Mouse (Mus musculus): ENCODE results near the gene Olfml2b. TPM values are rescaled to one million over a fixed set of nuclear protein-coding genes. Genes with fewer than 3 reads are reported as not detected.

Gene Olfml2b
- 21.7 and 29.4 TPM in 2 replicates for polyA plus RNA-seq (2015; fragmentation: Nextera tagmentation; extraction: Ambion mirVana)

DNA sequence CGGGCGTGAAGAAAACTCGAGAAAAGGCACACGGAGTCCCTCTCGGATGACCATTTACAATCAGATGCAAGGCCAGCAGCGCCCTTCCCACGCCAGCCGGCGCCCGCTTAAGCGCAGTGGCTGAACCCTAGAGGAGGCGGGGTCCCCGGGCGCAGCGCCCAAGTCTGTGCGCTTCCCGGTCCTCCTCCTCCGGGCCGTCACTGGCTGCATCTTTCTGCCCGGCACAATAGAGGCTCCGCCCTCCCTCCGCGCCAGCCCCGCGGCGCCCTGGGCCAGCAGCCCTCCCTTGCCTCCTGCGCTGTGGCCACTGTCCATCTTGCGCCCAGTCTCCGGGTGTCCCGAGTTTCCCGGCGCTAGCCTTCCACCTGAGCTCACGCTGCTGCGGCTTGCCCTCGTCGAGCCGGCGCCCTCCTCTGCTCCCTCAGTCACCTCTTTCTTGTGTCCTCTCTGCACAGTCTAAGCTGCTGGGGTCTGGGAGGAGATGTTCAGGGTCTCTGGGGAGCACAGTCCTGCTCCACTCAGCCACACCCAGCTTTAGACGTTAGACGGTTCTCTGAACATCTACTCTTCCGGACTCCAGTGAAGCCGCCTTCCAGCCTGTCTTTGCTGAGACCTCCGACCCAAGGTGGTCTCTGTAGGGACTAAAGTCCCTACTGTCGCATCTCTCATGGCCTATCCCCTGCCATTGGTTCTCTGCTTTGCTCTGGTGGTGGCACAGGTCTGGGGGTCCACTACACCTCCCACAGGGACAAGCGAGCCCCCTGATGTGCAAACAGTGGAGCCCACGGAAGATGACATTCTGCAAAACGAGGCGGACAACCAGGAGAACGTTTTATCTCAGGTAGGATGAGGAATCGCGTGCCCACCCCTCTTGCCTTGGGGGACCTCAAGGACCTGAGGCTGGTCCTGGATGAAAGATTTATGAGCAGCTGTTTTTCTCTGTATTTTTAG lies at the start of gene Olfml2b:
Gene Olfml2b, plus strand, starts transcription at position 278 of the 951 bp plus-strand sequence.

Other genes starting within 250 kb of the Olfml2b start
- gene Nos1ap, start 54.7 kb upstream of the Olfml2b start, polyA plus RNA-seq (2015; fragmentation: Nextera tagmentation; extraction: Ambion mirVana): 1.4 and 1.5 TPM in 2 replicates
- gene Atf6, start 223.2 kb downstream of the Olfml2b start, polyA plus RNA-seq (2015; fragmentation: Nextera tagmentation; extraction: Ambion mirVana): 5.6 and 5.7 TPM in 2 replicates
- gene Gm26620, start 240.5 kb downstream of the Olfml2b start, polyA plus RNA-seq (2015; fragmentation: Nextera tagmentation; extraction: Ambion mirVana): 0.96 and 1.2 TPM in 2 replicates
- gene Dusp12, start 241.0 kb downstream of the Olfml2b start, polyA plus RNA-seq (2015; fragmentation: Nextera tagmentation; extraction: Ambion mirVana): 13.8 and 15.0 TPM in 2 replicates

Data from skeletal muscle tissue, postnatal 0 days (tissue).